Mouse (Mus musculus) midbrain, embryonic 13.5 days (tissue): Measurements from ENCODE around the gene Lrp8. TPM values are rescaled to one million over a fixed set of nuclear protein-coding genes. Genes with fewer than 3 reads are reported as not detected.

Experiments used
- ATAC-seq: fragments of 200-750 bp; cut with Nextera tagmentation; 2 replicates; pipeline ENCODE4 v1.8.0; 2017; ENCODE audit warnings: mild to moderate bottlenecking, moderate TSS enrichment, moderate library complexity
- H3K27ac ChIP-seq: fragments of 300-500 bp; sonication (generic); 2 replicates; pipeline ENCODE4 v1.5.1; 2015; ENCODE audit warnings: inconsistent platforms, mild to moderate bottlenecking, moderate library complexity
- H3K27me3 ChIP-seq: fragments of 300-500 bp; sonication (generic); 2 replicates; pipeline ENCODE4 v1.6.1; 2015; ENCODE audit warnings: mild to moderate bottlenecking, inconsistent platforms
- H3K36me3 ChIP-seq: fragments of 300-500 bp; sonication (generic); 2 replicates; pipeline ENCODE4 v1.6.1; 2015; ENCODE audit warnings: mild to moderate bottlenecking, inconsistent platforms
- H3K4me1 ChIP-seq: fragments of 300-500 bp; sonication (generic); replicated peaks from 2 replicates; pipeline ENCODE4 v1.6.1; 2015; ENCODE audit warnings: inconsistent platforms
- H3K4me2 ChIP-seq: fragments of 300-500 bp; sonication (generic); replicated peaks from 2 replicates; pipeline ENCODE4 v1.6.1; 2015; ENCODE audit warnings: moderate library complexity, mild to moderate bottlenecking, inconsistent platforms
- H3K4me3 ChIP-seq: fragments of 300-500 bp; sonication (generic); replicated peaks from 2 replicates; pipeline ENCODE4 v1.5.1; 2015; ENCODE audit warnings: mild to moderate bottlenecking, inconsistent platforms
- H3K9ac ChIP-seq: fragments of 300-500 bp; sonication (generic); replicated peaks from 2 replicates; pipeline ENCODE4 v1.6.1; 2015; ENCODE audit warnings: mild to moderate bottlenecking, inconsistent platforms
- H3K9me3 ChIP-seq: fragments of 300-500 bp; sonication (generic); 2 replicates; pipeline ENCODE4 v1.6.1; 2016; ENCODE audit warnings: mild to moderate bottlenecking, inconsistent platforms
- WGBS: fragments of 180-500 bp; shearing (Covaris S2); methylation state at CpG from one replicate; pipeline ENCODE4 v1.1.7; 2015; 5-methylcytosine and 5-hydroxymethylcytosine counted together
- polyA plus RNA-seq: library from polyadenylated mRNA; unstranded; fragments of >200 nt; fragmentation: Nextera tagmentation; extraction: Ambion mirVana; gene quantifications from 2 replicates; pipeline ENCODE4 v1.2.1, GENCODE M21; 2015

The Lrp8 gene
- polyA plus RNA-seq, 1 experiment from 2014 or later = 50.0 TPM

GRCm38 (mm10) chr4:107811716-107812330, 9.8 kb downstream of the Lrp8 start:
- Histone ChIP-seq H3K36me3 (peaks cover 69% of the 10 kb centered on the region), H3K4me1 (peaks cover 72% of the 10 kb centered on the region), H3K27ac (no peak overlapping the region), H3K4me3 (no peak overlapping the region), H3K9me3 (no peaks in the 10 kb centered on the region), H3K9ac (0 out of 2 replicates have a peak overlapping the region, but pooled peaks have one; percentile 8), H3K4me2 (no peak overlapping the region), H3K27me3 (no peaks in the 10 kb centered on the region)
- no peak for ATAC-seq
- 56% methylated on average over 10 of the region's 10 CpGs for WGBS

- 75% methylated on average over 6 of the region's 6 CpGs for WGBS
- no peak overlapping the region for H3K27ac ChIP-seq
- H3K9me3 ChIP-seq = no peaks in the 10 kb centered on the region
- peaks cover 69% of the 10 kb centered on the region for H3K36me3 ChIP-seq
- H3K9ac ChIP-seq = peak overlapping the region; percentile 41; the same call in 1 of the 2 replicates
- H3K4me2 ChIP-seq = no peak overlapping the region
- peaks cover 72% of the 10 kb centered on the region for H3K4me1 ChIP-seq
- no peak for ATAC-seq
- H3K4me3 ChIP-seq = no peak overlapping the region
- H3K27me3 ChIP-seq = no peaks in the 10 kb centered on the region
These were observed 10.3 kb downstream of the Lrp8 start for GRCm38 (mm10) chr4:107812336-107812735.

GRCm38 (mm10) chr4:107816459-107816858, 14.4 kb downstream of the Lrp8 start:
- Histone ChIP-seq H3K4me1 (peaks cover 90% of the 10 kb centered on the region), H3K36me3 (peaks cover 45% of the 10 kb centered on the region), H3K9me3 (no peaks in the 10 kb centered on the region), H3K9ac (no peak overlapping the region), H3K4me2 (no peak overlapping the region), H3K4me3 (no peak overlapping the region), H3K27me3 (no peaks in the 10 kb centered on the region), H3K27ac (no peak overlapping the region)
- WGBS = 91% methylated on average over 4 of the region's 4 CpGs
- ATAC-seq = no peak

- Histone ChIP-seq H3K27me3 (no peaks in the 10 kb centered on the region), H3K27ac (peak overlapping the region; percentile 51), H3K36me3 (peaks cover 45% of the 10 kb centered on the region), H3K9me3 (no peaks in the 10 kb centered on the region), H3K4me3 (no peak overlapping the region), H3K9ac (no peak overlapping the region), H3K4me2 (no peak overlapping the region), H3K4me1 (peaks cover 92% of the 10 kb centered on the region)
- 28% methylated on average over 6 of the region's 6 CpGs for WGBS
- ATAC-seq = peak; percentile 32
These were observed 15.4 kb downstream of the Lrp8 start for GRCm38 (mm10) chr4:107817463-107817862.

- H3K9me3 ChIP-seq = no peaks in the 10 kb centered on the region
- peak overlapping the region; percentile 37 for H3K9ac ChIP-seq
- H3K4me3 ChIP-seq = no peak overlapping the region
- no peak overlapping the region for H3K4me2 ChIP-seq
- H3K27ac ChIP-seq = peak overlapping the region; percentile 61
- H3K27me3 ChIP-seq = no peaks in the 10 kb centered on the region
- 53% methylated on average over 16 of the region's 16 CpGs for WGBS
- H3K36me3 ChIP-seq = peaks cover 25% of the 10 kb centered on the region
- peaks cover 95% of the 10 kb centered on the region for H3K4me1 ChIP-seq
- peak; percentile 5; the same call in 1 of the 2 replicates for ATAC-seq
These were observed 18.1 kb downstream of the Lrp8 start for GRCm38 (mm10) chr4:107819990-107820719.

GRCm38 (mm10) chr4:107820856-107821619, 19.0 kb downstream of the Lrp8 start:
- Histone ChIP-seq H3K27ac (0 out of 2 replicates have a peak overlapping the region, but pooled peaks have one; percentile 56), H3K27me3 (no peaks in the 10 kb centered on the region), H3K36me3 (peaks cover 18% of the 10 kb centered on the region), H3K4me1 (peaks cover 97% of the 10 kb centered on the region), H3K9me3 (no peaks in the 10 kb centered on the region), H3K9ac (peak overlapping the region; percentile 37; the same call in 1 of the 2 replicates), H3K4me2 (no peak overlapping the region; the same call in 1 of the 2 replicates), H3K4me3 (no peak overlapping the region)
- ATAC-seq = no peak
- 85% methylated on average over 8 of the region's 8 CpGs for WGBS

GRCm38 (mm10) chr4:107822936-107823411, 20.9 kb downstream of the Lrp8 start:
- peak overlapping the region; percentile 8; the same call in 1 of the 2 replicates for H3K4me3 ChIP-seq
- peaks cover 100% of the 10 kb centered on the region for H3K4me1 ChIP-seq
- peaks cover 8% of the 10 kb centered on the region for H3K36me3 ChIP-seq
- peak; percentile 69 for ATAC-seq
- no peaks in the 10 kb centered on the region for H3K27me3 ChIP-seq
- no peaks in the 10 kb centered on the region for H3K9me3 ChIP-seq
- peak overlapping the region; percentile 43; the same call in 1 of the 2 replicates for H3K9ac ChIP-seq
- WGBS = 23% methylated on average over 9 of the region's 9 CpGs
- peak overlapping the region; percentile 45 for H3K4me2 ChIP-seq
- peak overlapping the region; percentile 89 for H3K27ac ChIP-seq

GRCm38 (mm10) chr4:107823511-107823910, 21.4 kb downstream of the Lrp8 start:
- Histone ChIP-seq H3K4me3 (peak overlapping the region; percentile 8; the same call in 1 of the 2 replicates), H3K4me2 (peak overlapping the region; percentile 45), H3K9ac (peak overlapping the region; percentile 43), H3K36me3 (peaks cover 5% of the 10 kb centered on the region), H3K9me3 (no peaks in the 10 kb centered on the region), H3K27ac (peak overlapping the region; percentile 89), H3K4me1 (peaks cover 100% of the 10 kb centered on the region), H3K27me3 (no peaks in the 10 kb centered on the region)
- ATAC-seq = peak; percentile 29
- 17% methylated on average over 11 of the region's 11 CpGs for WGBS

- Histone ChIP-seq H3K4me2 (peak overlapping the region; percentile 23), H3K9ac (peak overlapping the region; percentile 43), H3K4me3 (no peak overlapping the region), H3K9me3 (no peaks in the 10 kb centered on the region), H3K27ac (peak overlapping the region; percentile 87), H3K4me1 (peaks cover 100% of the 10 kb centered on the region), H3K27me3 (no peaks in the 10 kb centered on the region), H3K36me3 (no peaks in the 10 kb centered on the region)
- ATAC-seq = peak; percentile 81
- WGBS = 11% methylated on average over 10 of the region's 10 CpGs
These were observed 26.7 kb downstream of the Lrp8 start for GRCm38 (mm10) chr4:107828727-107829218.

- Histone ChIP-seq H3K4me2 (0 out of 2 replicates have a peak overlapping the region, but pooled peaks have one; percentile 1), H3K4me1 (peaks cover 100% of the 10 kb centered on the region), H3K27me3 (no peaks in the 10 kb centered on the region), H3K27ac (peak overlapping the region; percentile 87), H3K4me3 (no peak overlapping the region), H3K9me3 (no peaks in the 10 kb centered on the region), H3K36me3 (no peaks in the 10 kb centered on the region), H3K9ac (peak overlapping the region; percentile 34)
- no peak for ATAC-seq
- 18% methylated on average over 2 of the region's 2 CpGs for WGBS
These were observed 27.6 kb downstream of the Lrp8 start for GRCm38 (mm10) chr4:107829675-107830074.

- H3K4me2 ChIP-seq = 0 out of 2 replicates have a peak overlapping the region, but pooled peaks have one; percentile 1
- no peaks in the 10 kb centered on the region for H3K27me3 ChIP-seq
- H3K27ac ChIP-seq = peak overlapping the region; percentile 87
- peaks cover 100% of the 10 kb centered on the region for H3K4me1 ChIP-seq
- H3K9ac ChIP-seq = peak overlapping the region; percentile 34
- H3K9me3 ChIP-seq = no peaks in the 10 kb centered on the region
- no peak overlapping the region for H3K4me3 ChIP-seq
- no peaks in the 10 kb centered on the region for H3K36me3 ChIP-seq
- WGBS = 40% methylated on average over 10 of the region's 10 CpGs
- peak; percentile 14; the same call in 1 of the 2 replicates for ATAC-seq
These were observed 28.1 kb downstream of the Lrp8 start for GRCm38 (mm10) chr4:107830189-107830588.
